Mouse (Mus musculus): ENCODE results near the gene Armh3. TPM values are rescaled to one million over a fixed set of nuclear protein-coding genes. Genes with fewer than 3 reads are reported as not detected.
"Not testable (repeated sequence)": the region's sequence is repeated elsewhere in the genome, so short reads cannot be mapped to it uniquely, and the experiment has no call there.

Gene Armh3
- total RNA-seq, 2 experiments from 2014 or later, result 19.0 to 20.6 TPM

- TF ChIP-seq CTCF (conservative IDR thresholded peaks at IDR 0.05), result no peak
- H3K4me3 ChIP-seq, result peak overlapping the region; percentile 66
- no peak for DNase-seq (ENCODE audit: low spot score in 2 of 2)
- H3K27ac ChIP-seq, result peak overlapping the region; percentile 94
These were observed 183.1 kb downstream of the Armh3 start for GRCm38 (mm10) chr19:45815170-45815569.

GRCm38 (mm10) chr19:45813801-45814200 lies 184.5 kb downstream of the Armh3 start:
- no peak for DNase-seq (ENCODE audit: low spot score in 2 of 2)
- Histone ChIP-seq H3K27ac (peak overlapping the region; percentile 94; the same call in 1 of the 2 replicates), H3K4me3 (peak overlapping the region; percentile 66)
- no peak for TF ChIP-seq CTCF (conservative IDR thresholded peaks at IDR 0.05)

DNA sequence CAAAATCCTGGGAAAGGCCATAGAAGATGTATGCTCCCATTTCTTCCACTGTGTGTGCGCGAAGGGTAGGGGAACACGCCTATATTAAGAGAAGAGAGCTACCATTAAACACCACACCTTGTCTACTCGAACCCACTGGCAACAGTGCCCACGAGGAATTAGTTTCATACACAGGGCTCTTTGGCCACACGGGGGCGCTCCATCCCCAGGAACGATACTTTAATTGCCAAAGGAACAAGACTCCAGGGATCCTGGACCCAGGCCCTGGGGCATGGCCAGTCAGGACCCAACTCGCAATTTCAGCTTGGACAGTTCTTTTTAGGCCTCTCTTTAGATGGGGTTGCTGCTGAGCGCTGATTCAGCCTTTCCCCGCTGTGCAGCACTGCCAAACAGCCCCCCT lies 185.0 kb downstream of the Armh3 start:
- Histone ChIP-seq H3K27ac (no peak overlapping the region), H3K4me3 (peak overlapping the region; percentile 66)
- DNase-seq (ENCODE audit: low spot score in 2 of 2), result peak; percentile 86 to 96
- peak; percentile 89 for TF ChIP-seq CTCF (conservative IDR thresholded peaks at IDR 0.05)

GRCm38 (mm10) chr19:45812673-45813252 lies 185.5 kb downstream of the Armh3 start:
- Histone ChIP-seq H3K4me3 (peak overlapping the region; percentile 66), H3K27ac (peak overlapping the region; percentile 25; the same call in 1 of the 2 replicates)
- no peak for TF ChIP-seq CTCF (conservative IDR thresholded peaks at IDR 0.05)
- no peak for DNase-seq (ENCODE audit: low spot score in 2 of 2)

GRCm38 (mm10) chr19:45812115-45812514 lies 186.2 kb downstream of the Armh3 start:
- no peak for DNase-seq (ENCODE audit: low spot score in 2 of 2)
- H3K4me3 ChIP-seq, result peak overlapping the region; percentile 66
- H3K27ac ChIP-seq, result peak overlapping the region; percentile 25; the same call in 1 of the 2 replicates
- no peak for TF ChIP-seq CTCF (conservative IDR thresholded peaks at IDR 0.05)

DNA sequence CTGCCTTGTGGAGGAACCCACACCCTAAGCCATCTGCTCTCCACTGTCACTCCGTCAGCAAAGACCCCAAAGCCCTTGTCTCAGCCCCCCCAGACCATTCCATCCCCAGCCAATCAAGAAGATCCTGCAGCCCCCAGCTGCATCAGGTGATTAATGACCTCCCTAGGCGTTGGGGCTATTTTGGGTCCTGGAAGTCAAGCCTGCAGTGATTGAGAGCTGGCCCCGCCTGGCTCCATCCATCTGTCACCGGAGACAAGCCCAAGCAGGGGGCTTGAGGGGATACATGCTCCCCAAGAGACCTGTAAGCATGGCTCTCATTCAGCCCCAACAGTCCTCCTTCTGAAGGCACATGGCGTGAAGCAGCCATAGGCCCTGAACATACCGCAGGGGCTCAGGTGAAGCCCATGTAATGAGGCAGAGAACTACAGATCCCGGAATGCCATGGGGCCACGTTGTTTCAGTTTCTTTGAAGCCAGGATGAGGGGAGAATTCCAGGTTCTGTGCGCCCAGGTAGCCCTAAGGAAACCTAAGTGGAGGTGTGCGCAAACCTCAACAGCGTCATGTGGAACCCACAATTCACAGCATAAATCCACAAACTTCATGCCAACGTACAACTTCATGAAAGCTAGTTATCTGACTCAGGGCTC lies 187.1 kb downstream of the Armh3 start:
- no peak overlapping the region for H3K4me3 ChIP-seq
- H3K27ac ChIP-seq, result no peak overlapping the region
- TF ChIP-seq CTCF (conservative IDR thresholded peaks at IDR 0.05), result no peak
- no peak for DNase-seq (ENCODE audit: low spot score in 2 of 2)

DNA sequence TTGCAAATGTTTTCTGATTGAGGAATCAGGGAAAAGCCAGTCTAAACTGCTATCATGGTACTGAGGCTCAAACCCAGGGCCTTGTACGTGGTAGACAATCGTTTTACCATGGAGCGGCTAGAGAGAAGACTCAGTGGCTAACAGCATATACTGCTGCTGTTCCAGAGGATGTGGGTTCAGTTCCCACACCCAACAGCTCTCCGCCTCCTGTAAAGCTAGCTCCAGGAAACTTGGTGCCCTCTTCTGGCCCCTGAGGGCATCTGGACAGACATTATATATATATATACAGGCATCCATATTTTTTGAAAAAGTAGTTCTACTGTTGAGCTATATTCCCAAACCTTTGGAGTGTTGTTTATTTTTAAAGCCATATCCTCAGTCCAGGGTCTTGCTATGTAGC lies 190.6 kb downstream of the Armh3 start:
- DNase-seq (ENCODE audit: low spot score in 2 of 2), result no peak
- no peak for TF ChIP-seq CTCF (conservative IDR thresholded peaks at IDR 0.05)

DNA sequence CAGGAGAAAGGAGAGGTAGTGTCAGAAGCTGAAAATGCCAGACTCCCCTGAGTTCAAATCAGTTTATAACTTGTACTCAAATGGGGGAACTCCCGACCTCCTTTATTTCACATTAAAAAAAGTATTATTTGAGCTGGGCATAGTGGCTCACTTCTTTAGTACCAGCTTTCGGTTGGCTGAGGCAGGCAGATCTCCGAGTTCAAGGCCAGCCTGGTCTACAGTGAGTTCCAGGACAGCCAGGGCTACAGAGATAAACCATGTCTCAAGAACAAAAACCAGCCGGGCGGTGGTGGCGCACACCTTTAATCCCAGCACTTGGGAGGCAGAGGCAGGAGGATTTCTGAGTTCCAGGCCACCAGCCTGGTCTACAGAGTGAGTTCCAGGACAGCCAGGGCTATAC lies 192.5 kb downstream of the Armh3 start:
- H3K4me3 ChIP-seq; DNase-seq (ENCODE audit: low spot score in 2 of 2); H3K27ac ChIP-seq: not testable (repeated sequence)

More for the DNA sequence above, 190.6 kb downstream of the Armh3 start:
- no peak overlapping the region for H3K4me3 ChIP-seq
- no peak overlapping the region for H3K27ac ChIP-seq

DNA sequence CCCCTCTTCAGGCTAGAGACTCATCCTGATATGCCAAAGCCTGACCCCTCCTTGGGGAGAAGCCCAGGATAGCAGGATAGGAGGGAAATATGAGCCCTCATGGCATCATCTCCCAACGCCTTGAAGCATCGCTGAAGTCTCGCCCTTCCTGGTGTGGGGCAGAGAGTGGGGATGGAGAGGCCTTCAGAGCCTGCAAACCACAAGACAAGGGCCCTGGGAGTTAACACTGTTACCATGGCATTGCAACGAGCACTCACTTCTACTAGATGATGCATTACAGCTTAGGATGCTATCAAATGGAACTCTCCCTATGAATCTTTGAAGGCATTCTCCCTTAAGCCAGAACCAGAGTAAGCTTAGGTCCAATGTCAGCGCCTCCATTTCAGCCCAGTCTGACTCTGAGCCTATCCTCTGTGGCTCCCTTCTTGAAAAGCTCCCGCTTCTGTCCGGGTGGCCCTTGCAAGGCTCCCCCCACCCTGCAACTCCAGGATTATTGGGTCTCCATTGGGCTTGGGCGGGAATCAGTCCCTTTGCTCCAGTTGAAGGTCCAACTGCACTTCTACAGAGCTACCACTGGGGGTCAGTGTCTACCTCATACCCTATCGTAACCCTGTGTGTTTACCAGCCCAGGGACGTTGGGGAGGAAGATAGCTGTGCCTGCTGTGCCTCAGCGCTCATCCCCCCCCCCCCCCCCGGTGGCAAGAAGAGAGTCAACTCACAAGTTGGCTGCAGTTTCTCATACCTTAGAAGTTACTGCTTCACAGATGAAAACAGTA lies 193.5 kb downstream of the Armh3 start:
- Histone ChIP-seq H3K4me3 (no peak overlapping the region), H3K27ac (peak overlapping the region; percentile 3; the same call in 1 of the 2 replicates)
- TF ChIP-seq CTCF (conservative IDR thresholded peaks at IDR 0.05), result peak; percentile 83
- no peak for DNase-seq (ENCODE audit: low spot score in 2 of 2)

DNA sequence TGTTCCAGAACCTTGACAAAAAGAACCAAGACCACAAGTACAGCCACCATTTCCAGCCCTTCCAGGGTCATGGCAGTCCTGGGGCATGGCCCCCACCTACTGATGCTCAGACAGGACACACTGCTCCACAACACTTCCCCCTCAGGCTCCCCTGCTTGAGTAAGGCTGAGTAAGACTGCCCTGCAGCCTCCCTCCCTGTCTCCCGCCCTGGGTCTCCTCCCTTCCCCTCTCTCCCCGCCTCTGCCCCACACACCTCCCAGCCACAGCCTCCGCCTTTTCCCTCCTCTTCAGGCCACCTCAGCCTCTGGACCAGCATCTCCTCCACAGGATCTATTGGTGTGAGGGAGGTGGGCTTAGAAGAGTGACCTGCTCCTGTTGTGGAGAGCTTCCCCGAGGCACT lies 194.9 kb downstream of the Armh3 start:
- Histone ChIP-seq H3K4me3 (no peak overlapping the region), H3K27ac (peak overlapping the region; percentile 73)
- TF ChIP-seq CTCF (conservative IDR thresholded peaks at IDR 0.05), result no peak
- no peak for DNase-seq (ENCODE audit: low spot score in 2 of 2)

DNA sequence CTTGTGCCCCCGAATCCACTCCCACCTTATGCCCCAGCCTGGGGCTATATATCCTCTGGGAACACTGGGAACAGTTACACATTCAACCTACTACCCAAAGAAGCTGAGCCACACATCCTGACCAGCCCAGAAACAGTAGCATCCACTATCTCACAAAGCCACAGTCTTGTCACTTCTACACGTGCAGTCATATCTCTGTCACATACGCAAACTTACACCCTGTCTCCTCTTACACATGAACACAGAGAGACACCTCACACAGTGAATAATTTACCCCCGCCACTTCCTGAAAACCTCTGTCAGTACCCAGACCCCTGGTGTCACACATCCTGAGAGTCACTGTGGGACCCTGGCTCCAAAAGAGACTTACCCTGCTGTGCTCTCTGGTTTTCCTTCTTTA lies 195.6 kb downstream of the Armh3 start:
- Histone ChIP-seq H3K27ac (0 out of 2 replicates have a peak overlapping the region, but pooled peaks have one; percentile 39), H3K4me3 (no peak overlapping the region)
- TF ChIP-seq CTCF (conservative IDR thresholded peaks at IDR 0.05), result no peak
- DNase-seq (ENCODE audit: low spot score in 2 of 2), result no peak

GRCm38 (mm10) chr19:45796879-45797278 lies 201.4 kb downstream of the Armh3 start:
- TF ChIP-seq CTCF (conservative IDR thresholded peaks at IDR 0.05), result no peak
- no peak for DNase-seq (ENCODE audit: low spot score in 2 of 2)
- no peak overlapping the region for H3K4me3 ChIP-seq
- no peak overlapping the region for H3K27ac ChIP-seq

- TF ChIP-seq CTCF (conservative IDR thresholded peaks at IDR 0.05), result no peak
- DNase-seq (ENCODE audit: low spot score in 2 of 2), result no peak
- Histone ChIP-seq H3K27ac (no peak overlapping the region), H3K4me3 (no peak overlapping the region)
These were observed 202.2 kb downstream of the Armh3 start for GRCm38 (mm10) chr19:45796061-45796556.
